Mouse (Mus musculus) heart, postnatal 0 days (tissue): Measurements from ENCODE around the gene Terf2.

Experiments used
- CTCF ChIP-seq: IDR thresholded peaks from 2 replicates; pipeline ENCODE4 v1.5.1; 2016; ENCODE audit warnings: antibody characterized with exemption, control low read depth, low read depth
- EP300 ChIP-seq: IDR thresholded peaks from 2 replicates; pipeline ENCODE4 v1.6.1; 2016; ENCODE audit warnings: antibody characterized with exemption, low read depth

DNA sequence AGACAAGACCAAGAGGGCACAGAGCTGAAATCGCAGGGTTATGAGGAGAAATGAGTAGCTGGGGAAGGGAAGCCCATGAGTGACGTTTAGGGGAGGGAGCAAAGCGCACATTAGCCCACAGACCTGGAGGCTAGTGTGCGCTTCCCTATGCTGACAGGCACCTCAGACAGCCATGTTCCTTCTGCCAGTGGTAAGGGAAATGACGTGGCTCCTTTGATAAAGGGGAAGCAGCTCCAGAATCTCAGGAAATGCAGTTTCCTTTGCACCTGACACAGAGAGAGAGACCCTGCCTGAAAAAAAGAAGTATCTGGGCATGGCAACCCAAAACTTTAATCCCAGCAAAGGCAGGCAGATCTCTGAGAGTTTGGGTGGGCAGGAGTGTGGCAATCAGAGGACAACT, 66.3 kb downstream of the Terf2 start:
- TF ChIP-seq CTCF, result no peak
- TF ChIP-seq EP300, result no peak
